Mouse (Mus musculus) ES-E14 (cell line): ENCODE data around the gene Cgnl1. TPM values are rescaled to one million over a fixed set of nuclear protein-coding genes. Genes with fewer than 3 reads are reported as not detected.

Source experiments
- DNase-seq: peaks from one replicate; pipeline ENCODE4 v3.0.0-alpha.2; 2013; ENCODE audit warnings: low read depth, low spot score
- H3K27ac ChIP-seq: 2 replicates; pipeline ENCODE4 v1.5.1; 2012; ENCODE audit warnings: low read depth, mild to moderate bottlenecking, low read length, moderate library complexity, mixed read lengths; ENCODE audit not compliant: poor library complexity, insufficient read depth, severe bottlenecking
- H3K36me3 ChIP-seq: 2 replicates; pipeline ENCODE4 v1.6.1; 2012; ENCODE audit warnings: mild to moderate bottlenecking, low read length, moderate library complexity, mixed read lengths; ENCODE audit not compliant: control insufficient read depth, poor library complexity, insufficient read depth, severe bottlenecking
- H3K4me1 ChIP-seq, 2 experiments: fragments of 150-350 bp in 1 of 2; sonication (generic) in 1 of 2; 2 replicates each; pipeline ENCODE4 v1.6.1; 2012; ENCODE audit warnings: low read length in 2 of 2, mild to moderate bottlenecking in 1 of 2, mixed read lengths in 1 of 2; ENCODE audit not compliant: control insufficient read depth in 2 of 2, insufficient read depth in 2 of 2, poor library complexity in 1 of 2
- H3K4me3 ChIP-seq, 2 experiments: fragments of 150-350 bp in 1 of 2; sonication (generic) in 1 of 2; 2 replicates each; pipeline ENCODE4 v1.5.1; 2012; ENCODE audit warnings: low read length in 2 of 2, low read depth in 1 of 2, mild to moderate bottlenecking in 1 of 2, mixed read lengths in 1 of 2; ENCODE audit not compliant: insufficient read depth in 1 of 2, poor library complexity in 1 of 2, severe bottlenecking in 1 of 2
- H3K9ac ChIP-seq: 2 replicates; pipeline ENCODE4 v1.6.1; 2012; ENCODE audit warnings: low read depth, mild to moderate bottlenecking, low read length, mixed read lengths; ENCODE audit not compliant: poor library complexity, insufficient read depth, severe bottlenecking
- H3K9me3 ChIP-seq: fragments of 150-350 bp; sonication (generic); 2 replicates; pipeline ENCODE4 v1.6.1; 2012; ENCODE audit warnings: low read depth, mild to moderate bottlenecking, low read length; ENCODE audit not compliant: control insufficient read depth, insufficient read depth
- CHD2 ChIP-seq: IDR thresholded peaks from 2 replicates; pipeline ENCODE4 v1.6.1; 2014; ENCODE audit warnings: mild to moderate bottlenecking, low read depth, low read length, inconsistent platforms
- HCFC1 ChIP-seq: IDR thresholded peaks from 2 replicates; pipeline ENCODE4 v1.6.1; 2012; ENCODE audit warnings: low read length, inconsistent platforms, borderline replicate concordance; ENCODE audit not compliant: insufficient read depth
- MAFK ChIP-seq: IDR thresholded peaks from 2 replicates; pipeline ENCODE4 v1.6.1; 2014; ENCODE audit warnings: mild to moderate bottlenecking, low read depth, low read length, inconsistent platforms; ENCODE audit not compliant: insufficient read depth
- ZC3H11A ChIP-seq: IDR thresholded peaks from 2 replicates; pipeline ENCODE4 v1.6.1; 2012; ENCODE audit warnings: low read depth, mild to moderate bottlenecking, inconsistent platforms, low read length, borderline replicate concordance
- ZNF384 ChIP-seq: IDR thresholded peaks from 2 replicates; pipeline ENCODE4 v1.6.1; 2012; ENCODE audit warnings: low read depth, low read length, inconsistent platforms
- in situ Hi-C, 2 experiments: fragments of 600-800 bp; cut with MboI; formaldehyde crosslinking; loops; one replicate each; pipeline ENCODE4 v1.15.1; 2025; ENCODE audit warnings: low sequenced_read_pairs in 2 of 2, inconsistent platforms in 1 of 2; ENCODE audit not compliant: unreplicated experiment in 2 of 2
- total RNA-seq: library from RNA; depleted of rRNA; stranded (reverse); fragments of 300-350 nt; gene quantifications from 2 replicates; pipeline ENCODE4 v1.2.3, GENCODE M21; 2012

Gene Cgnl1
- total RNA-seq, 1 experiment, result 45.9 TPM

DNA sequence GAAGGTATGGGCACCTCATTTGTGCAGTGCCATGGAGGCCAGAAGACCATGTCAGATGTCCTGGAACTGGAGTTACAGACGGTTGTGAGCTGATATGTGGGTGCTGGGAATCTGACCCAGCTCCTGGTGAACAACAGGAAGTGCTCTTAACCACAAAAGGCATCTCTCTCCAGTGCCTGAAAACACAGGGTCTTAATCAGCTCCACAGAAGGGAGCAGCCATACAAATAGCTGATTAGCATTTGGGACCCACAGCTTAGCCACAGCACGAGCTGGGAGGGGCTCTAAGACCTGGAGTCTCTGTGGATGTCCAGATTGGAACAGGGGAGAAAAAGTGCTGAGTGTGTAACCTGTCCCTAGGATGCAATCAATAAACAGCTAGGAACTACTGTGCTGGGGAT lies 4.5 kb downstream of the Cgnl1 start:
- Histone ChIP-seq H3K4me1 (peaks cover 4 to 50% of the 10 kb centered on the region in 2 experiments), H3K9me3 (no peaks in the 10 kb centered on the region), H3K36me3 (no peaks in the 10 kb centered on the region; the same call in 1 of the 2 replicates), H3K4me3 (no peak overlapping the region), H3K27ac (no peak overlapping the region), H3K9ac (no peak overlapping the region)
- in situ Hi-C loops, result no loop called here
- TF ChIP-seq ZNF384 (no peak), MAFK (peak; percentile 16; the same call in 1 of the 2 replicates)
- DNase-seq, result no peak

DNA sequence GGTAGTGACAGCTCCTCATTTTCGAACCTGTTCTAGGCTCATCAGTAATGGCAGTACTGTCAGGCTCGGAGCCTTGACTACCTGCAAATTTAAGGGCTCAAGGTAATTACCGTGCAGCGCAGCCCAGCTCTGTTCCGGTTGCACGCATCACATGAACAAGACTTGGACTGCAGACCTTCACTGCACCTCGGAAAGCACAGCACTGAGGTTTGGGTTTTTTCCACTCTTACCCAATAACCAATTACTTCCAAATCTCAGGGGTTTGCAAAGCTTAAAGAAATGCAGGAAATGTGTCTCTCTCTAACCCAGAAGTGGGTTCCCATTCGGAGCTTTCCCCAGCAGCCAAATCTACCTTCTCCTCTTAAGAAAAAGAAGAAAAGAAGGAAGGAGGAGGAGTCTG lies 5.1 kb downstream of the Cgnl1 start:
- DNase-seq, result no peak
- TF ChIP-seq HCFC1 (no peak), ZC3H11A (no peak), CHD2 (no peak), MAFK (no peak)
- H3K27ac ChIP-seq, result no peak overlapping the region
- in situ Hi-C loops, result no loop called here
- H3K36me3 ChIP-seq, result no peaks in the 10 kb centered on the region; the same call in 1 of the 2 replicates
- peaks cover 4 to 50% of the 10 kb centered on the region in 2 experiments for H3K4me1 ChIP-seq
- no peak overlapping the region for H3K9ac ChIP-seq
- H3K4me3 ChIP-seq, result no peak overlapping the region
- H3K9me3 ChIP-seq, result no peaks in the 10 kb centered on the region

GRCm38 (mm10) chr9:71764551-71764950 lies 6.9 kb downstream of the Cgnl1 start:
- Histone ChIP-seq H3K36me3 (no peaks in the 10 kb centered on the region; the same call in 1 of the 2 replicates), H3K27ac (no peak overlapping the region), H3K9ac (no peak overlapping the region), H3K4me3 (no peak overlapping the region), H3K4me1 (peaks cover 4 to 56% of the 10 kb centered on the region in 2 experiments), H3K9me3 (no peaks in the 10 kb centered on the region)
- no peak for DNase-seq
- no peak for TF ChIP-seq HCFC1
- no peak for TF ChIP-seq CHD2
- TF ChIP-seq ZC3H11A, result no peak
- no peak for TF ChIP-seq ZNF384
- no peak for TF ChIP-seq MAFK
- in situ Hi-C loops, result no loop called here

DNA sequence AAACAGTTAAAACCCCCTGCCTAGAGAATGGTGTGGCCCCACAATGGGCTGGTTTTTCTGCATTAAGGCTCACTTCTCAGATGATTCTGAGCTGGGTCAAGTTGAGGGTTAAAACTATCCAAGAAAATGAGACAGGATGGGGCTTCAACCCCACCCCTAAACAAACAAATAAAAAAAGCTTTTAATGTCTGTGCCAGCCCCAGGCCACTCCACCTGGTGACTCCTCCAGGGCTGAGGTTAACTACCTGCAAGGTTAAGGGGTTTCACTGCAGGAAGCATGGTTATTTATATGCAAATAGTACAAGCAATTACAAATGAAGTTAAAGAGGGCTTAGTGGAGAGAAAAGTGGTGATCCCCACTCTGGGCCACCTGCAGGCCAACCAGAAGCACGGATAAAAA lies 8.1 kb downstream of the Cgnl1 start:
- DNase-seq, result peak; percentile 56
- Histone ChIP-seq H3K4me1 (peaks cover 4 to 49% of the 10 kb centered on the region in 2 experiments), H3K36me3 (no peaks in the 10 kb centered on the region), H3K4me3 (no peak overlapping the region), H3K9me3 (no peaks in the 10 kb centered on the region), H3K9ac (no peak overlapping the region), H3K27ac (peak overlapping the region; percentile 56; the same call in 1 of the 2 replicates)
- TF ChIP-seq MAFK, result no peak
- TF ChIP-seq ZNF384, result no peak; the same call in 1 of the 2 replicates
- TF ChIP-seq CHD2, result no peak
- TF ChIP-seq HCFC1, result no peak
- TF ChIP-seq ZC3H11A, result no peak
- in situ Hi-C loops, result no loop called here

DNA sequence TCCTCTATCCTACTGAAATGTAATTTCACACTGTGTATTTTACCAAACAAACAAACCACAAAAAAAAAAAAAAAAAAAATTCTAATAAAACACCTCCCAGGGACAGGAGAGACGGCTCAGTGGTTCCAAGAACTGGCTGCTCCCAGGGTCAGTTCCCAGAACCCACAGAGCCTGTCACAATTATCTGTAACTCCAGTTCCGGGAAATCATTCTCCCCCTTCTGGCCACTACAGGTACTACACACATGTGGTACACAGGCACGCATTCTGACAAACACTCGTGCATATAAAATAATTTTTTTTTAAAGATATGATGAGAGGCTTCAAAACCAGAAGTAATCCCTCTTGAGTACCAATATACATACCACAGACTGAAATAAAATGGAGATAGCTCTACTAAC lies 9.7 kb downstream of the Cgnl1 start:
- in situ Hi-C loops, result no loop called here
- no peaks in the 10 kb centered on the region for H3K36me3 ChIP-seq
- H3K9ac ChIP-seq, result no peak overlapping the region
- H3K4me1 ChIP-seq, result peaks cover 0 to 35% of the 10 kb centered on the region in 2 experiments; a peak in 3 of 4 replicates
- no peaks in the 10 kb centered on the region for H3K9me3 ChIP-seq
- H3K27ac ChIP-seq, result no peak overlapping the region
- TF ChIP-seq MAFK (no peak), ZC3H11A (no peak), ZNF384 (no peak), CHD2 (no peak), HCFC1 (no peak)
- no peak for DNase-seq
- no peak overlapping the region for H3K4me3 ChIP-seq
